Mouse (Mus musculus): ENCODE data around the gene Stard13.

DNA sequence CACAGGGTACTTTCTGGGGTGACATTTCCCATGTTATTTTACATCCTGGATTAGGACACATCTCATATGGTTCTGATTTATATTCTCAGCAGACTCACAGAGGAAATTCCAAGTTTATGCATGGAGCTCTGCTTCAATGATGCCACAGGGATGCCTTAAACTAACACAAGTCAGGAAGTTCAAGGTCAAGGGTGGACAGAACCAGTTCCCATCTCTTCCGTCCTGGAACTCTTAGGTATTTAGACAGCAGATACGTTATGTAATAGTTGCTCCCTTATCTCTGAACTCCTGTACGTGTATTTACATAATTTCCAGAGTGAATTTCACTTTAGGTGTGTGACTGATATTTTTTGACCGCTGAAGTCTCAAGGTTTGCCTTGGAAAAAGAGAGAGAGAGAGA is 130.4 kb downstream of the Stard13 start:
- TF ChIP-seq CTCF (IDR thresholded peaks at IDR 0.05; ENCODE audit: insufficient read depth, low read depth, low read length) (no peak), POLR2A (IDR thresholded peaks at IDR 0.05; ENCODE audit: insufficient read depth, low read depth, low read length) (no peak)
